Mouse (Mus musculus): ENCODE data around the gene Zrsr1.

The Zrsr1 gene

DNA sequence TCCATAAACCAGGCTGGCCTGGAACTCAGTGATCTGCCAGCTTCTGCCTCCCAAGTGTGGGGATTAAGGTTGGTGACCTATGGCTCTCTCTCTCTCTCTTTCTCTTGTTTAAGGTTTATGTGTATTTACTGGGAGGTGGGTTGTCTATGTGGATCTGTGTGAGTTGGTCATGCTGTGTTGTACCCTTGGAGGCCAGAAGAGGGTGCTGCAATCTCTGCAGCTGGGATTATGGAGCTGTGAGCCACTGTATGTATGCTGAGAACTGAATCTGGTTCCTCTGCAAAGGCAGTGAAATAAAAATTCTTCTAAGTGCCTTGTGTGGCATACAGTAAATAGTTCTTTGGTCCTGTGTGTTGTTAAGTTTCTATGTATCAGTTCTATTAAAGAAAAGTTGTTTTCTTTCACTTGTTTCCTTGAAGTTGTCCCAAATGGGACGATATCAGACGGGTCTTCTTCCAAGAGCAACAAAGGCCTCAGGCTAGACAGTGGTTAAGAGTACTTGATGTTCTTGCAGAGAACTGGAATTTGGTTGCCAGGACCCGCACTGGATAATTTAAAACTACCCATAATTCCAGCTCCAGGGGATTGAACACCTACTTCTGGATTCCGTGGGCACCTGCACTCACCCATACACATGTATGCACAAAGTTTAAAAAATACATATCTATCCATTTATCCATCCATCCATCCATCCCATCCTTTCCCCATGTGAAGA lies 41.9 kb downstream of the Zrsr1 start:
- no peak for DNase-seq

DNA sequence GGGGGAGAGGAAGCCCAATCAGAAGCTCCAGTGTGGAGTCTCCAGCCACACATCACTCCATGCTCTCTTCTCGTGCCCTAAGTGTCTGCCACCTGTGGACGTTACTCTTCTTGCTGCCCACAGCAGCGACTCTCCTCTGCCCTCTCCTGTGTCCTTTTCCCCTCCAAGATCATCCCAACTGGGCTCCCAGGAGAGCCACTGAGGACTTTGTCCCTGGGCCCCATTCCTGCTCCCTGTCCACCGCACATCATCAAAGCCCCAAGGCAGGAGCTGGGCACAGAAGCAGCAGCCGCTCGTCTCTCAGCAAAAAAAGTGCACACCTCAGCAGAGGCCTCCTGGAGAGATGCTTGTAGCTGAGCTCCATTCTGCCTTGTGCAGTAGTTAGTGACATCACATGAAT lies 43.2 kb downstream of the Zrsr1 start:
- no peak for DNase-seq

DNA sequence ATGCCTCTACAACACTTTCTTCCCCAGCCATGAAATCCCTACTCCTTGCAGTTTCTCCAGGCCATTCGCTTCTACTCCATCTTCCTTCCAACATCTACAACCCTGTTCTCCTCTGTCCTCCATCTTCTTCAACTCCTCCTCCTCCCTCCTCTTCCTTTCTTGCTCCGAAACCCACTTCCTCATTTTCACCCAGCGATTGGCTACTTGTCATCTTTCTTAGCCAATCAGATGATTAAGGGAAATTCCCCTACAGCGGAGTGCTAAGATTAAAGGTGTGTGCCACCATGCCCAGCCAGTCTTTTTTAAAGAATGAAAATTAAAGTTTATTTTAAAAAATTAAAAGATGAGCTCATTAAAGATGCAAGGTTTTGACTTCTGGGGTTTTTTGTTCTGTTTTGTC lies 46.1 kb downstream of the Zrsr1 start:
- DNase-seq: no peak

DNA sequence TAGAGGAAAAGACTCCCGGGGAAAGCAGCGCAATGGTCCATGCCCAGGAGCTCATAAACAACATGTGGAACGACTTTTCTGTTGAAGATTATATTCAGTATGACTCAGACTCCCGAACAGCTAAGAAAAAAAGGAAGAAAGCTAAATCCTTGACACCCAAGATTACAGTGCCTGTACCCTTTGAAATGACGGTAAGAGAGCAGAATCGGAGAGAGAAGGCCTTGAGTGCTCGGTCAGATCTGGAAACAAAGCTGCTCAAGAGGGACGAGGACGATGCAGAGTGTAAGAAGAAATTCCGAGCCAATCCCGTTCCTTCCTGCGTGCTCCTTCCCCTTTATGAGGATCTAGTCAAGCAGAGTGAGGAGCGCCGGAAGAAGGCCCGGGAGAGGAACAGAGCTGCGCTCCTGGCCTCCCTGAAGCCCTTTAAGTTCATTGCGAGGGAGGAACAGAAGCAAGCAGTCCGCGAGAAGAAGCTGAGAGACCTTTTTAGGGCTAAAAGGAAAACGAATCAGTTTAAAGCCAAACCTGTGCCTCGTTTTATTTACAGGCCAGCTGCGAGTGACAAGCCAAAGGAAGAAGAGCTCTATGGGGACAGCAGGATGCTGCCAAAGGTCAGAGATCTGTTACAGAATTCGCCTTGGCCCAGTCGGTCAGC lies 48.4 kb downstream of the Zrsr1 start:
- DNase-seq: no peak

DNA sequence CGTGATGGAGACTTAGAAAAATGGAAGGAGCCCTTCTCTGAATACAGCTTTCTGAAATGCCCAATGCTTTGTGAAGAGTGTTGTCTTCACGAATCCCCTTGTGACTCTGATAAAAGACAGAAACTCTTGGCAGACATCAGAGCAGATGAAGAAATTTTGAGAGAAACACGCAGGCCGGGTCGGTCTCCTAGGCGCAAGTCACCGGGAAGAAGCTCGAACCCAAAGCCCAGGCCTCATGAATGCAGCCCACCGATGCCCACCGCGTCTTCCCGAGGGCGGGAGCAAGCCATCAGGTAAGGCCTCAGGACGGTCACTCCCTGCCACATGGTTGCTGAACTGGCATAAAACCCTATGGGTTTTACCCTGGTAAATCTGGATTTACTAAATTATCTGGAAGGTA lies 49.0 kb downstream of the Zrsr1 start:
- DNase-seq: no peak

DNA sequence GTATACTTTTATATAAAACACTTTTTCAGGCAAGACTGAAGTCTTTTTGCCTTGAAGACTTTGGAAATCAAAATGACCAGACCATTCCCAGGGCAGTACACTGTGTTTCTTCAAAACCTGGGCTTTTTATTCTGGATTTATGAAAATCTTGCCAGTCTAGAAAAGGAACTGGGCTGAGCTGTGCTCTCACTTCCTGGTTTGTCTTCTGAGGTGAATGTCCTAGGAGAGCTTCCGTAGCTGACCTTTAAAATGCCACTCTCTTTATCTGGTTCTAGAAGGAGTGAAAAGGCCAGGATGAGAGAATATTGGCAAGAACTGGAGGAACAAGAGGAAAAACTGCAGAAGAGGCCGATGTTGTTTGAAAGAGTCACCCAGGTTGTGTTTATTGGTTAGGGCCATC lies 51.4 kb downstream of the Zrsr1 start:
- DNase-seq: no peak

DNA sequence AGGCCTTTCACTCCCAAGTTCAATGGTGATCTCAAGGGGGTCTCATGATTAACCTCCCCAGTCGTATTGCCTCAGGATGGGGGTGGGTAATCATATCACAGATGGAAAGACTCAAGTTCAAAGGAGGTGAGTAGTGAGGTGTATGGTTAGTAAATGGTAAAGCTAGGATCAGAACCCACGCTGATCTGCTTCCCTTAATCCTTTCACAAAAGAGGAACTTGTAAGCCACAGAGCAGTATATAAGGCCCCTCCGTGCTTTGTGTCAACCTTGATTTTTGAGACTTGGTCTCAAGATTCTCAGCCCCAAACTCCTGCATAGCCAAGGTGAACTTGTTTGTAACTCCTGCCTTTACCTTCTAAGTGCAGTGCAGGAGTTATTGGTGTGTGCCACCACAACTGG lies 52.4 kb downstream of the Zrsr1 start:
- DNase-seq: no peak
